Mouse (Mus musculus): ENCODE results near the gene Dnmbp. TPM values are rescaled to one million over a fixed set of nuclear protein-coding genes. Genes with fewer than 3 reads are reported as not detected.

The Dnmbp gene
- polyA plus RNA-seq, 1 experiment from 2014 or later: 24.2 TPM

DNA sequence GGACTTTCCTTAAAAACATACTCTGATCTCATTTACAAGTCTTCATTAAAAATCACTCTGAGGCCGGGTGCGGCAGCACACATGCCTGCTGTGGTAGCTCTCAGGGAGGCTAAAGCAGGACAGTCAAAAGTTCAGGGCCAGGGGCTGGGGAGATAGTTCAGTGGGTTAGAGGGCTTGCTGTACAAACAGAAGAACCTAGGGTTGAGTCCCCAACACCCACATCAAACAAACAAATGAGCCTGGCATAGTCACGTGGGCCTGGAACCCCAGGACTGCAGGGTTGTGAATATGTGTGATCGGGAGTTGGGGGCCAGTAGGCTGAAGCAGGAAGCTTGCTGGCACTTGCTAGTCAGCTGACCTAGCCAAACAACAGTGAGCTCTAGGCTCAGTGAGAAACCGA, 44.0 kb downstream of the Dnmbp start:
- Histone ChIP-seq H3K36me3 (ENCODE audit: control insufficient read depth, insufficient read depth, low read length) (peaks cover 11% of the 10 kb centered on the region; the same call in 1 of the 2 replicates), H3K9me3 (ENCODE audit: control insufficient read depth, low read length) (no peaks in the 10 kb centered on the region), H3K4me2 (replicated peaks; ENCODE audit: low read depth, low read length) (no peak overlapping the region), H3K27me3 (ENCODE audit: control insufficient read depth, insufficient read depth, low read length) (no peaks in the 10 kb centered on the region), H3K4me3 (ENCODE audit: low read length) (no peak overlapping the region), H3K9ac (ENCODE audit: low read depth, low read length) (no peak overlapping the region), H3K27ac (ENCODE audit: low read depth, low read length) (no peak overlapping the region), H3K4me1 (ENCODE audit: control insufficient read depth, insufficient read depth, low read length) (0 out of 2 replicates have a peak, but pooled peaks cover 12% of the 10 kb centered on the region)
- WGBS: 86% methylated on average over 5 of the region's 5 CpGs
- ATAC-seq (ENCODE audit: low FRiP score, low TSS enrichment): no peak

- H3K27ac ChIP-seq (ENCODE audit: low read depth, low read length): no peak overlapping the region
Observed at GRCm38 (mm10) chr19:43894821-43895220, 45.2 kb downstream of the Dnmbp start.

GRCm38 (mm10) chr19:43894070-43894469, 45.9 kb downstream of the Dnmbp start:
- peak overlapping the region; percentile 10; the same call in 1 of the 2 replicates for H3K4me2 ChIP-seq (replicated peaks; ENCODE audit: low read depth, low read length)
- H3K27ac ChIP-seq (ENCODE audit: low read depth, low read length): no peak overlapping the region

More at GRCm38 (mm10) chr19:43894821-43895220, 45.2 kb downstream of the Dnmbp start:
- no peak overlapping the region for H3K4me3 ChIP-seq (ENCODE audit: low read length)
- H3K36me3 ChIP-seq (ENCODE audit: control insufficient read depth, insufficient read depth, low read length): peaks cover 2% of the 10 kb centered on the region; the same call in 1 of the 2 replicates
- 63% methylated on average over 9 of the region's 9 CpGs for WGBS
- no peaks in the 10 kb centered on the region for H3K9me3 ChIP-seq (ENCODE audit: control insufficient read depth, low read length)
- no peak overlapping the region for H3K4me2 ChIP-seq (replicated peaks; ENCODE audit: low read depth, low read length)
- ATAC-seq (ENCODE audit: low FRiP score, low TSS enrichment): no peak
- H3K27me3 ChIP-seq (ENCODE audit: control insufficient read depth, insufficient read depth, low read length): no peaks in the 10 kb centered on the region
- 0 out of 2 replicates have a peak, but pooled peaks cover 12% of the 10 kb centered on the region for H3K4me1 ChIP-seq (ENCODE audit: control insufficient read depth, insufficient read depth, low read length)
- H3K9ac ChIP-seq (ENCODE audit: low read depth, low read length): no peak overlapping the region

DNA sequence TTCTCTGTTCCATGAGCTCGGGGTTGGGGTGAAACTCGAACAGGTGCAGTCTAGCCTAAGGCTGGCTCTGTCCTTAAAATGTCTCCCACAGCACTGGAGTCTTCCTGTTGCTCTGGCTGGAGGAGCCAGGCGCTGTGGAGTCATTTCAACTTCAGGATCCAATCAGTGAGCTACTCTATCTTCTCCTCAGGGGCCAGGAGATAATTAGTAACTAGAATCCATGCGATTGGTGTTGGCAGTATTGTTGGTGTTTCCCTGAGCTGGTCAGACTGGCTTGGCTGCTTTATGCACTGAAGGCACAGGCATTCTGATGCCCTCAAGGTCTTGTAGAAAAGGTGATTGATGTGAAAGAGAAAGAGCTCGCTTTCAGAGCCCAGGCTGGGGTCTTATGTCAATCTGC, 49.5 kb downstream of the Dnmbp start:
- WGBS: 51% methylated on average over 5 of the region's 5 CpGs
- peak overlapping the region; percentile 90 for H3K27ac ChIP-seq (ENCODE audit: low read depth, low read length)
- H3K4me3 ChIP-seq (ENCODE audit: low read length): peak overlapping the region; percentile 31
- peak overlapping the region; percentile 38 for H3K4me2 ChIP-seq (replicated peaks; ENCODE audit: low read depth, low read length)
- peak; percentile 76 for ATAC-seq (ENCODE audit: low FRiP score, low TSS enrichment)
- H3K9me3 ChIP-seq (ENCODE audit: control insufficient read depth, low read length): no peaks in the 10 kb centered on the region
- H3K4me1 ChIP-seq (ENCODE audit: control insufficient read depth, insufficient read depth, low read length): 0 out of 2 replicates have a peak, but pooled peaks cover 6% of the 10 kb centered on the region
- peak overlapping the region; percentile 44; the same call in 1 of the 2 replicates for H3K9ac ChIP-seq (ENCODE audit: low read depth, low read length)
- no peaks in the 10 kb centered on the region for H3K27me3 ChIP-seq (ENCODE audit: control insufficient read depth, insufficient read depth, low read length)
- H3K36me3 ChIP-seq (ENCODE audit: control insufficient read depth, insufficient read depth, low read length): no peaks in the 10 kb centered on the region

More at GRCm38 (mm10) chr19:43894070-43894469, 45.9 kb downstream of the Dnmbp start:
- WGBS: 8% methylated on average over 7 of the region's 7 CpGs
- H3K9ac ChIP-seq (ENCODE audit: low read depth, low read length): no peak overlapping the region
- H3K27me3 ChIP-seq (ENCODE audit: control insufficient read depth, insufficient read depth, low read length): no peaks in the 10 kb centered on the region
- no peak overlapping the region for H3K4me3 ChIP-seq (ENCODE audit: low read length)
- no peaks in the 10 kb centered on the region for H3K9me3 ChIP-seq (ENCODE audit: control insufficient read depth, low read length)
- no peaks in the 10 kb centered on the region; the same call in 1 of the 2 replicates for H3K36me3 ChIP-seq (ENCODE audit: control insufficient read depth, insufficient read depth, low read length)
- 0 out of 2 replicates have a peak, but pooled peaks cover 12% of the 10 kb centered on the region for H3K4me1 ChIP-seq (ENCODE audit: control insufficient read depth, insufficient read depth, low read length)
- peak; percentile 54; the same call in 1 of the 2 replicates for ATAC-seq (ENCODE audit: low FRiP score, low TSS enrichment)

- Histone ChIP-seq H3K4me1 (ENCODE audit: control insufficient read depth, insufficient read depth, low read length) (peaks cover 22% of the 10 kb centered on the region), H3K4me2 (replicated peaks; ENCODE audit: low read depth, low read length) (peak overlapping the region; percentile 28), H3K9ac (ENCODE audit: low read depth, low read length) (no peak overlapping the region), H3K9me3 (ENCODE audit: control insufficient read depth, low read length) (no peaks in the 10 kb centered on the region), H3K4me3 (ENCODE audit: low read length) (peak overlapping the region; percentile 31; the same call in 1 of the 2 replicates), H3K36me3 (ENCODE audit: control insufficient read depth, insufficient read depth, low read length) (no peaks in the 10 kb centered on the region), H3K27ac (ENCODE audit: low read depth, low read length) (no peak overlapping the region), H3K27me3 (ENCODE audit: control insufficient read depth, insufficient read depth, low read length) (no peaks in the 10 kb centered on the region)
- WGBS: 78% methylated on average over 2 of the region's 2 CpGs
- ATAC-seq (ENCODE audit: low FRiP score, low TSS enrichment): no peak
Observed at GRCm38 (mm10) chr19:43887725-43888124, 52.3 kb downstream of the Dnmbp start.

GRCm38 (mm10) chr19:43887242-43887641, 52.7 kb downstream of the Dnmbp start:
- WGBS: 83% methylated on average over 5 of the region's 5 CpGs
- no peaks in the 10 kb centered on the region for H3K36me3 ChIP-seq (ENCODE audit: control insufficient read depth, insufficient read depth, low read length)
- ATAC-seq (ENCODE audit: low FRiP score, low TSS enrichment): no peak
- no peak overlapping the region for H3K4me2 ChIP-seq (replicated peaks; ENCODE audit: low read depth, low read length)
- H3K27me3 ChIP-seq (ENCODE audit: control insufficient read depth, insufficient read depth, low read length): no peaks in the 10 kb centered on the region
- peak overlapping the region; percentile 31; the same call in 1 of the 2 replicates for H3K4me3 ChIP-seq (ENCODE audit: low read length)
- no peaks in the 10 kb centered on the region for H3K9me3 ChIP-seq (ENCODE audit: control insufficient read depth, low read length)
- no peak overlapping the region for H3K9ac ChIP-seq (ENCODE audit: low read depth, low read length)
- H3K27ac ChIP-seq (ENCODE audit: low read depth, low read length): no peak overlapping the region
- peaks cover 25% of the 10 kb centered on the region for H3K4me1 ChIP-seq (ENCODE audit: control insufficient read depth, insufficient read depth, low read length)

DNA sequence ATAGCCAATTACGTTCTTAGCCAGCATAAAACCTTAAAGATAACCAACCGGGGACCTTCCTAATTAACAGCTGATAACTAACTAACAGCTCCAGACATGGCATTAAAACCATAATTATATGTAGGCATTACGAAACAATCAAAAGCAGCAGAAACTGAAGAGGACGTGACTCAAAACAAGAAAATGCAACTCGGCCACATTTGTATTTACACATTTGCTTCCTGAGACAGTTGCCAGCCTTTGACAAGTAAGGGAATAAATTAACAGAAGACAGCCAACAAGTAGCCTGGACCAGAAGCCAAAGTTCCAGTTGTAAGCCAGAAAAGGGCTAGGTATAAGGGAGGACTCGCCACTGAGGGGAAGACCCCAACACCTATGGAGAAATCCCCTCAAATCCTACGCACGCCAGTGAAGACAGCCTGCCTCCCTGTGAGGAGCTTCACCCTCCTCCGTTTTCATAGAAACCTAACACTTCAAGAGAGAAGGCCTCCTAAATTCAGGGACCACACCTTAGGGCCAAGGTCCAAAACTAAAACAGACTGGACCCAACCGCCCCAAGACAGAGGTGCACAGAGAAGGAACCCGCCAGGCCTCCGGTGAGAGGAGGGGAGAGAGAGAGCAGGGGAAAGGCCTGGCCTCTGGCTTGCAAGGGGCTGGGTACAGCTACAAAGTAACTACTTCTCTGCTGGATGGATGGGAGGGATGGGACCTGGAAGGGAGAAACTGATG, 53.5 kb downstream of the Dnmbp start:
- no peaks in the 10 kb centered on the region for H3K36me3 ChIP-seq (ENCODE audit: control insufficient read depth, insufficient read depth, low read length)
- H3K9ac ChIP-seq (ENCODE audit: low read depth, low read length): peak overlapping the region; percentile 37; the same call in 1 of the 2 replicates
- ATAC-seq (ENCODE audit: low FRiP score, low TSS enrichment): no peak
- H3K27me3 ChIP-seq (ENCODE audit: control insufficient read depth, insufficient read depth, low read length): no peaks in the 10 kb centered on the region
- no peaks in the 10 kb centered on the region for H3K9me3 ChIP-seq (ENCODE audit: control insufficient read depth, low read length)
- peak overlapping the region; percentile 11; the same call in 1 of the 2 replicates for H3K4me3 ChIP-seq (ENCODE audit: low read length)
- peak overlapping the region; percentile 34 for H3K4me2 ChIP-seq (replicated peaks; ENCODE audit: low read depth, low read length)
- H3K27ac ChIP-seq (ENCODE audit: low read depth, low read length): no peak overlapping the region
- H3K4me1 ChIP-seq (ENCODE audit: control insufficient read depth, insufficient read depth, low read length): peaks cover 25% of the 10 kb centered on the region
- 58% methylated on average over 12 of the region's 12 CpGs for WGBS

GRCm38 (mm10) chr19:43884668-43885498, 55.1 kb downstream of the Dnmbp start:
- no peak overlapping the region for H3K4me2 ChIP-seq (replicated peaks; ENCODE audit: low read depth, low read length)
- H3K27ac ChIP-seq (ENCODE audit: low read depth, low read length): no peak overlapping the region
- no peaks in the 10 kb centered on the region for H3K36me3 ChIP-seq (ENCODE audit: control insufficient read depth, insufficient read depth, low read length)
- no peak for ATAC-seq (ENCODE audit: low FRiP score, low TSS enrichment)
- H3K27me3 ChIP-seq (ENCODE audit: control insufficient read depth, insufficient read depth, low read length): no peaks in the 10 kb centered on the region
- 63% methylated on average over 13 of the region's 13 CpGs for WGBS
- H3K9me3 ChIP-seq (ENCODE audit: control insufficient read depth, low read length): no peaks in the 10 kb centered on the region
- peaks cover 35% of the 10 kb centered on the region for H3K4me1 ChIP-seq (ENCODE audit: control insufficient read depth, insufficient read depth, low read length)
- no peak overlapping the region for H3K9ac ChIP-seq (ENCODE audit: low read depth, low read length)
- no peak overlapping the region for H3K4me3 ChIP-seq (ENCODE audit: low read length)
